Mouse (Mus musculus): ENCODE data around the gene Acacb. TPM values are rescaled to one million over a fixed set of nuclear protein-coding genes. Genes with fewer than 3 reads are reported as not detected.

The Acacb gene
- polyA plus RNA-seq, 1 experiment from 2014 or later: 2.5 TPM

GRCm38 (mm10) chr5:114116586-114116985, 29.7 kb upstream of the Acacb start:
- H3K4me1 ChIP-seq (ENCODE audit: control insufficient read depth, insufficient read depth, low read length): no peaks in the 10 kb centered on the region
- no peaks in the 10 kb centered on the region for H3K27me3 ChIP-seq (ENCODE audit: control insufficient read depth, insufficient read depth, low read length)
- no peak overlapping the region for H3K4me2 ChIP-seq (replicated peaks; ENCODE audit: low read depth, low read length)
- no peak overlapping the region for H3K4me3 ChIP-seq (ENCODE audit: low read depth, low read length)
- WGBS: 85% methylated on average over 7 of the region's 7 CpGs
- no peak overlapping the region for H3K9ac ChIP-seq (replicated peaks; ENCODE audit: low read depth, low read length)
- no peaks in the 10 kb centered on the region for H3K9me3 ChIP-seq (ENCODE audit: control insufficient read depth, low read depth, low read length)
- peaks cover 29% of the 10 kb centered on the region for H3K36me3 ChIP-seq (ENCODE audit: control insufficient read depth, insufficient read depth, low read length)
- ATAC-seq (ENCODE audit: insufficient number of reproducible peaks, insufficient read depth, low FRiP score, low read depth): no peak
- H3K27ac ChIP-seq (ENCODE audit: low read length): no peak overlapping the region

- H3K9me3 ChIP-seq (ENCODE audit: control insufficient read depth, low read depth, low read length): no peaks in the 10 kb centered on the region
- peaks cover 46% of the 10 kb centered on the region for H3K36me3 ChIP-seq (ENCODE audit: control insufficient read depth, insufficient read depth, low read length)
- ATAC-seq (ENCODE audit: insufficient number of reproducible peaks, insufficient read depth, low FRiP score, low read depth): no peak
- WGBS: 77% methylated on average over 4 of the region's 4 CpGs
- H3K27me3 ChIP-seq (ENCODE audit: control insufficient read depth, insufficient read depth, low read length): no peaks in the 10 kb centered on the region
- no peak overlapping the region for H3K9ac ChIP-seq (replicated peaks; ENCODE audit: low read depth, low read length)
- H3K27ac ChIP-seq (ENCODE audit: low read length): no peak overlapping the region
- H3K4me2 ChIP-seq (replicated peaks; ENCODE audit: low read depth, low read length): no peak overlapping the region
- no peak overlapping the region for H3K4me3 ChIP-seq (ENCODE audit: low read depth, low read length)
- H3K4me1 ChIP-seq (ENCODE audit: control insufficient read depth, insufficient read depth, low read length): no peaks in the 10 kb centered on the region
Observed at GRCm38 (mm10) chr5:114119806-114120205, 26.5 kb upstream of the Acacb start.

- Histone ChIP-seq H3K4me3 (ENCODE audit: low read depth, low read length) (no peak overlapping the region), H3K9me3 (ENCODE audit: control insufficient read depth, low read depth, low read length) (no peaks in the 10 kb centered on the region), H3K4me2 (replicated peaks; ENCODE audit: low read depth, low read length) (no peak overlapping the region), H3K27ac (ENCODE audit: low read length) (no peak overlapping the region), H3K36me3 (ENCODE audit: control insufficient read depth, insufficient read depth, low read length) (peaks cover 30% of the 10 kb centered on the region), H3K9ac (replicated peaks; ENCODE audit: low read depth, low read length) (no peak overlapping the region), H3K27me3 (ENCODE audit: control insufficient read depth, insufficient read depth, low read length) (no peaks in the 10 kb centered on the region), H3K4me1 (ENCODE audit: control insufficient read depth, insufficient read depth, low read length) (0 out of 2 replicates have a peak, but pooled peaks cover 2% of the 10 kb centered on the region)
- no peak for ATAC-seq (ENCODE audit: insufficient number of reproducible peaks, insufficient read depth, low FRiP score, low read depth)
- 93% methylated on average over 3 of the region's 3 CpGs for WGBS
Observed at GRCm38 (mm10) chr5:114126008-114126407, 20.3 kb upstream of the Acacb start.

- no peak for ATAC-seq (ENCODE audit: insufficient number of reproducible peaks, insufficient read depth, low FRiP score, low read depth)
- H3K4me1 ChIP-seq (ENCODE audit: control insufficient read depth, insufficient read depth, low read length): peaks cover 5% of the 10 kb centered on the region
- 84% methylated on average over 7 of the region's 7 CpGs for WGBS
- no peak overlapping the region for H3K9ac ChIP-seq (replicated peaks; ENCODE audit: low read depth, low read length)
- H3K9me3 ChIP-seq (ENCODE audit: control insufficient read depth, low read depth, low read length): no peaks in the 10 kb centered on the region
- peaks cover 24% of the 10 kb centered on the region for H3K36me3 ChIP-seq (ENCODE audit: control insufficient read depth, insufficient read depth, low read length)
- H3K27me3 ChIP-seq (ENCODE audit: control insufficient read depth, insufficient read depth, low read length): no peaks in the 10 kb centered on the region
- no peak overlapping the region for H3K27ac ChIP-seq (ENCODE audit: low read length)
- H3K4me2 ChIP-seq (replicated peaks; ENCODE audit: low read depth, low read length): peak overlapping the region; percentile 78; the same call in 1 of the 2 replicates
- no peak overlapping the region for H3K4me3 ChIP-seq (ENCODE audit: low read depth, low read length)
Observed at GRCm38 (mm10) chr5:114126499-114127244, 19.7 kb upstream of the Acacb start.

- Histone ChIP-seq H3K4me3 (ENCODE audit: low read depth, low read length) (peak within 1 kb of the TSS; percentile 46), H3K36me3 (ENCODE audit: control insufficient read depth, insufficient read depth, low read length) (peaks cover 16% of the 10 kb centered on the region), H3K4me1 (ENCODE audit: control insufficient read depth, insufficient read depth, low read length) (peaks cover 14% of the 10 kb centered on the region), H3K27me3 (ENCODE audit: control insufficient read depth, insufficient read depth, low read length) (no peaks in the 10 kb centered on the region), H3K27ac (ENCODE audit: low read length) (peak within 1 kb of the TSS; percentile 75), H3K9ac (replicated peaks; ENCODE audit: low read depth, low read length) (peak within 1 kb of the TSS; percentile 39), H3K9me3 (ENCODE audit: control insufficient read depth, low read depth, low read length) (no peaks in the 10 kb centered on the region), H3K4me2 (replicated peaks; ENCODE audit: low read depth, low read length) (peak within 1 kb of the TSS; percentile 78)
- peak; percentile 18; the same call in 1 of the 2 replicates for ATAC-seq (ENCODE audit: insufficient number of reproducible peaks, insufficient read depth, low FRiP score, low read depth)
- WGBS: under 1% methylated on average over 68 of the region's 69 CpGs
Observed at GRCm38 (mm10) chr5:114127374-114128349, 18.7 kb upstream of the Acacb start, which contains the start of gene Alkbh2. Gene Alkbh2, minus strand, starts transcription at chr5:114128218.

GRCm38 (mm10) chr5:114129550-114130210, 16.7 kb upstream of the Acacb start:
- no peak overlapping the region for H3K27ac ChIP-seq (ENCODE audit: low read length)
- no peaks in the 10 kb centered on the region for H3K36me3 ChIP-seq (ENCODE audit: control insufficient read depth, insufficient read depth, low read length)
- H3K27me3 ChIP-seq (ENCODE audit: control insufficient read depth, insufficient read depth, low read length): no peaks in the 10 kb centered on the region
- no peak overlapping the region for H3K9ac ChIP-seq (replicated peaks; ENCODE audit: low read depth, low read length)
- peaks cover 21% of the 10 kb centered on the region for H3K4me1 ChIP-seq (ENCODE audit: control insufficient read depth, insufficient read depth, low read length)
- peak overlapping the region; percentile 83 for H3K4me3 ChIP-seq (ENCODE audit: low read depth, low read length)
- ATAC-seq (ENCODE audit: insufficient number of reproducible peaks, insufficient read depth, low FRiP score, low read depth): no peak
- 72% methylated on average over 15 of the region's 15 CpGs for WGBS
- H3K9me3 ChIP-seq (ENCODE audit: control insufficient read depth, low read depth, low read length): no peaks in the 10 kb centered on the region
- H3K4me2 ChIP-seq (replicated peaks; ENCODE audit: low read depth, low read length): peak overlapping the region; percentile 94

GRCm38 (mm10) chr5:114130211-114130605, 16.1 kb upstream of the Acacb start, which contains the start of gene Ung:
Gene Ung, plus strand, starts transcription at chr5:114130386.
- H3K36me3 ChIP-seq (ENCODE audit: control insufficient read depth, insufficient read depth, low read length): no peaks in the 10 kb centered on the region
- H3K9me3 ChIP-seq (ENCODE audit: control insufficient read depth, low read depth, low read length): no peaks in the 10 kb centered on the region
- H3K27me3 ChIP-seq (ENCODE audit: control insufficient read depth, insufficient read depth, low read length): no peaks in the 10 kb centered on the region
- peak within 1 kb of the TSS; percentile 73 for H3K27ac ChIP-seq (ENCODE audit: low read length)
- peak within 1 kb of the TSS; percentile 83 for H3K4me3 ChIP-seq (ENCODE audit: low read depth, low read length)
- peak within 1 kb of the TSS; percentile 50 for H3K9ac ChIP-seq (replicated peaks; ENCODE audit: low read depth, low read length)
- H3K4me1 ChIP-seq (ENCODE audit: control insufficient read depth, insufficient read depth, low read length): peaks cover 21% of the 10 kb centered on the region
- peak; percentile 44 for ATAC-seq (ENCODE audit: insufficient number of reproducible peaks, insufficient read depth, low FRiP score, low read depth)
- WGBS: under 1% methylated on average over 29 of the region's 29 CpGs
- peak within 1 kb of the TSS; percentile 94 for H3K4me2 ChIP-seq (replicated peaks; ENCODE audit: low read depth, low read length)
